Mouse (Mus musculus): ENCODE measurements around the gene Qrfp.

The Qrfp gene

DNA sequence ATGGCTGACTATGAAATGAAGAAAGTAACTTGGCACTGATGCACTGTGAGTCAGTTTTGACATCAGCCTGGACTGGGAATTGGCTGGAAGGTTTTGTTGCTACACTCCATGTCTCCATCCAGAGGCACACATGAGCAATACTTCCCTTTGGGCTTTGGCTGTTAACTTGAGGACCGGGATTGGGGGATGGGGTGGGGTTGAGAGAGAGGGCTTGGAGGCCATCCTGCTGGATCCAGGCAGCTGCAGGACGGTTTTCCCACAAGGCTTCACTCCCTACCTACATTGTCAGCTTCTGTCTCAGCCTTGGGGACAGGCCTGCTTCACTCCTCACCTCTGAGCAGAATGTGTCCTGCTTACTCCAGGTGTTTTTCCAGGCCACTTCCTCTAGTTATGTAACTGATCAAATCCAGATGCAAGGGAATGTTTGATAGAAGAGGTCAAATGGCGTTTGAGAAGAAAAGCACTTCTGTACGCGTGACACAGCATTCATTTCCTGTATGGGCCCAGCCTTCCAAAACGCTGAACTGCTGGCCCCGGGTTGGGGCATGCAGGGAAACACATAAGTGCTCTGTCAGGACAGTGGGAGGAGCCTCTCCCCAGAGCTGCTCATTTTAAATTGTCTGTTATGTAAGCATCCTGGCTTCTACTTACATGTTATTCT is 39.5 kb downstream of the Qrfp start:
- no peak for DNase-seq (ENCODE audit: low spot score in 2 of 2)

DNA sequence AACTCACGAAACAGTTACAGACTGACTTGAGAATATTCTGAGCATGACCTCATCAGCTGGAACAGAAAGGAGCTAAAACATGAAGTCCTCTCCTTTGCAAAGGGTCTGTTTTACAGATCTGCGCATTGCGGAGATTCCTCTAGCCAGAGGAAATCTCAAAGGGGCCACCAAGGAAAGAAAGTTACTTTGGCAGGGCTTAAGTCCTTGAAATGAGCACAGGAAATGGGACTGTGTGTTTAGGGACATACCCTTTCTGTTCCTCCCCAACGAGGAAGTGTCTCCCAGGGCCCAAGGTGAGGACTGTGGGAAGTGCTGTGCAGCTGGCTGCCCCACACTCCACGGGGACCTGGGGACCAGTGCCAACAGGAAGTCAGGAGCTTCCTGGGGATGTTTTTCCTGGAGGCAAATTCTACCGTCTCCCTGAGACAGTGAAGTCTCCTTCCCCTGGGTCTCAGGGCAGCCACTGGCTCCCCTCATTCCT is 40.7 kb downstream of the Qrfp start:
- DNase-seq (ENCODE audit: low spot score in 2 of 2) = no peak

DNA sequence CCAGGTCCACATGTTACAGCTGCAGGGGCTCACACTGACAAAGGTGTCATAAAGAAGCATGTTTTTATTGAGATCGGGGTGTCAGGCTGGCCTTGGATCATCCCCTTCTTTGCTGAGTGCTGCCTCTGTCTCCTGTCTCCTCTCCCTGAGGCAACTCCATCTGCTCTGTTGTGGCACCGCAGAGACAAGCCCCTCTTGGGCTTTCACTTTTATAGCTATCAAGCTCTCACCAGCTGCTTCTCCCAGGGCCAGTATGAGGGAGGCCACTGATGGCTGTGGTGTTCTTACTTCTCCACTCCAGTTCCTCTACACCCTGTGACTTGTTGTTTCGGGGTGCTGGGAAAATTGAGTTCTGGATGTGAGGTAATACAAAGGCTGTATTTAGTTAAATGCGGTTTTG is 41.3 kb downstream of the Qrfp start:
- no peak for DNase-seq (ENCODE audit: low spot score in 2 of 2)

DNA sequence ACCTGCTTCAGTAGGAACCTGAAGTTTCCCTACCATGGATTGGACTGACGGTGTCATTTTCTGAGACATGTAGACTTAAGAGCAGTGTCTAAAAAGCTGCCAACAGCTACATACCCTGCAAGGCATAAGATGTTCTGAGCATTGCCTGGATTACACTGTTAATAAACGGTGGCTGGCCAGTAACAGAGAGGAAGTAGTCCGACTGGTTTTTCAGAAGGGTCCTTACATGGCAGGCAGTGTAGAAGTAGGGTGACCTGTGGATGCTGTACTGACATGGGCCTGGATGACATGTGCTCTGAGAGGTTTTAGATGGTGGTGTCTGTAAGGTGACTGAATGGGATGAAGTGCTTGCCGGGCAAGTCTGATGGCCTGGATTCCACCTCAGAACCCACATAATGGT is 42.6 kb downstream of the Qrfp start:
- DNase-seq (ENCODE audit: low spot score in 2 of 2) = no peak

DNA sequence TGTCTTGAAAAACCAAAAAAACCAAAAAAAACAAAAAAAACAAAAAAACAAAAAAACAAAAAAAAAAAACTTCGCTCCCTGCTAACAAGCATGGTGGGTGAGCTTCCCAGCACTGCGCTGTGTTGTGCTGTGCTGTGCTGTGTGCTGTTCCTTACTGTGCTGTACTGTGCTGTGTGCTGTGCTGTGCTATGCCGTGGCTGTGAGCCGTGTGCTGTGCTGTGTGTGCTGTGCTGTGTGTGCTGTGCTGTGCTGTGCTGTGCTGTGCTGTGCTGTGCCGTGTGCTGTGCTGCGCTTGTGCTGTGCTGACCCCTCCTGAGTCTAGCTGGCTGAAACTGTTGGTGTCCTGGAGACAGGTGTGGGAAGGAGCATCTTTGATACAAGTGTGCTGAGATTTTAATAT is 43.3 kb downstream of the Qrfp start:
- DNase-seq (ENCODE audit: low spot score in 2 of 2) = no peak

DNA sequence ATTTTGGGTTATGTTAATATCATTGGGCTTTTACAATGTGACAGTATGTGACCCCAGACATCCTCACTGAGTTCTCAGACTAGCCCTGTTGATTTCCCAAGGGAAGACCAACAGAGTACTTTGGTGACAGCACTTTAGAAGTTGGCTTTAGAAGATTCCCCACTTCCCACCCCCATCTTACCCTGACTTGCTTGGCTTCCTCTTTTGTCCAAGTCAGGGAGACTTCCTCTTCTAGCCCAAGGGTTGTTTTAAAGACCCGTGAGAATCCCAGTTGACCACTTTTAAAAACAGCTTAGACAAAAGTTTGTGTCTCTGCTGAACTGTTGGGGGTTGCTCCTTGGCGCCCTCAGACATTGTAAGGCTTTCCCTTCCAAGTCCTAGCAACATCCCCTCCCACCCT is 47.1 kb downstream of the Qrfp start:
- DNase-seq (ENCODE audit: low spot score in 2 of 2) = no peak

DNA sequence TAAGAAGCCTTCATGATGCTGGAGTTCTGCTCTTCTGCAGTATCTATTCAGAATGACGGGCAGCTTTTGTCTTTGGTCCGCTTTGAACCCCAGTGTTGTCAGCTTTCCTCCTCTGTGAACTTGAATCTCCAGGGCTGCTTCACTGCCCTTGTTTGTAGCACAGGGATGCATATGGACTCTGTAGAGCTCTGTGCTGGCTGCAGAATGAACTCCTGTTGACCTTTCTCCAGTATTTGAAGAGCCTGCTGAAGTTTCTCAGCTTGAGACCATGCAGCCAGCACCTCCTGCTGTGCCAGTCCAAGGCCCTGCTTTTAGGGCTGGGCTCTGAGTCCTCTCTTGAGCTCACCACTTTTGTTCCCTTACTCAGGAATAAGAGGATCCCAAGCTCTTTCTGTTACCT is 47.5 kb downstream of the Qrfp start:
- DNase-seq (ENCODE audit: low spot score in 2 of 2) = no peak

DNA sequence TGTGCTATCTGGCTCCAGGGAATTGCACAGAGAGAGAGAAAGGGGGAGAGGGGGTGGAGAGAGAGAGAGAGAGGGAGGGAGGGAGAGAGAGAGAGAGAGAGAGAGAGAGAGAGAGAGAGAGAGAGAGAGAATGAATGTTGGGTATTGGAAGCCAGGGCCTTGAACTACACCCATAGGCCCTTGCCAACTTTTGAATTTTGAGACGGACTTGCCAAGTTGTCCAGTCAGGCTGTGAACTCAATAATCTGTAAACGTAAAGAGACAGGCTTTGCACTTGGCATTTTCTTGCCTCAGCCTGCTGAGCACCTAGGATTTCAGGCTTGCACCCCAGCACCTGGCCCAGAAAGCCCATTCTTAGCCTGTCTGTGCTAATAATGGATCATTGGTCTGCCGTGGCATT is 48.2 kb downstream of the Qrfp start:
- DNase-seq (ENCODE audit: low spot score in 2 of 2) = no peak

DNA sequence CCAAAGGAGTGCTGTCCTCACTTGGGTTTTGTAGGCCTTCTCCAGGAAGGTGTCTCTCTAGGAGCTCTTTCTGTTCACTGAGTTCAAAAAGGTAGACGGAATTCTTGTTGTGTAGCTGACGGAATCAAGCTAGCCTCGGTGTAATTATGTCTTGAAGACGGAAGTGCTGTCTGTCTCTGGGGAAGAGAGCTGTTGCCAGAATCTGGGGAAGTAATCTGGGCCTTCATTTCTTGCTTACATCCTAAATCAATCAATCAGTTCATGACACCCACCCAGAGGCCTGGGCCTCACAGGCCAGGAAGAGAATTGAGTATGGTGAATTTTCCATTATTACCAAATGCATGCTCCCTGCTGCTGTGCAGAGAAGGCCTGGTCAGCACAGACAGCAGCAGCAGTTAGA is 48.8 kb downstream of the Qrfp start:
- no peak for DNase-seq (ENCODE audit: low spot score in 2 of 2)

DNA sequence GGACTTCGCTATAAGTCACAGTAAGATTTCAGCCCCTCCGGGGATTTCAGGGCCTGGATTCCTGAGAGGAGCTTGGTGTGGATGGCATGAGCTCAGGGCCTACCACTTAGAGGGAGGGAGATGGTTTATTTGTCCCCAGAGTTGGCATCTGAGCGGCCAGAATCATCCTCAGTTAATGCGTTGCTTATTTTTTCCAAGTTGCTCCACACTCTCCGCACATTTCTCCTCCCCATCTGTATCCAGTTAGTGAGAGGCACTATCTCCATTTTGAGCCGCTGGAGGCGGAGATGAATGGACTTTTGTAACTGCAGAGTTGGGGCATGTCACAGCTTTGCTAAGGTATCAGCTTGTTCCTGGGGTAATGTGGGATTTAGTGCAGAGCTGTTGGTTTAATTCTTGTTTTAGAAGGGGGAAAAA is 49.3 kb downstream of the Qrfp start:
- DNase-seq (ENCODE audit: low spot score in 2 of 2) = no peak

DNA sequence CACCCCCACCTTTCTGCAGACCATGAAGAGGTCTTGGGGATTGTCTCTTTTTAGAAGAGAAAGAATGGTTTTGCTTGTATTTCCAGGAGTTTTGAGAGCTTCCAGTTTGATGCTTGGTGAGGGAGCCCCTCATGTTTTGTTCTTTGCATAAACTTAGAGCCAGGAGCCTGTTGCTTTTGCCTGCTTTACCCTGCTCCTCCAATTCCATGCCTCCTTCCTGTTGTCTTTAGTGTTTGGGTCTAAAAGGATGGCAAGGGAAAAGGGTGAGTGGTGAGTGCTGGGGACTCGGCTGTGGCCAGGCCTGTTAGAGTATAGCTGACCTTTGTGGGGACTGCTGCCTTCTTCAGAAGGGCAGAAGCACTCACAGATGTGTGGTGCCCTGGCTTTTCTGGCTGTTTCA is 49.9 kb downstream of the Qrfp start:
- no peak for DNase-seq (ENCODE audit: low spot score in 2 of 2)

DNA sequence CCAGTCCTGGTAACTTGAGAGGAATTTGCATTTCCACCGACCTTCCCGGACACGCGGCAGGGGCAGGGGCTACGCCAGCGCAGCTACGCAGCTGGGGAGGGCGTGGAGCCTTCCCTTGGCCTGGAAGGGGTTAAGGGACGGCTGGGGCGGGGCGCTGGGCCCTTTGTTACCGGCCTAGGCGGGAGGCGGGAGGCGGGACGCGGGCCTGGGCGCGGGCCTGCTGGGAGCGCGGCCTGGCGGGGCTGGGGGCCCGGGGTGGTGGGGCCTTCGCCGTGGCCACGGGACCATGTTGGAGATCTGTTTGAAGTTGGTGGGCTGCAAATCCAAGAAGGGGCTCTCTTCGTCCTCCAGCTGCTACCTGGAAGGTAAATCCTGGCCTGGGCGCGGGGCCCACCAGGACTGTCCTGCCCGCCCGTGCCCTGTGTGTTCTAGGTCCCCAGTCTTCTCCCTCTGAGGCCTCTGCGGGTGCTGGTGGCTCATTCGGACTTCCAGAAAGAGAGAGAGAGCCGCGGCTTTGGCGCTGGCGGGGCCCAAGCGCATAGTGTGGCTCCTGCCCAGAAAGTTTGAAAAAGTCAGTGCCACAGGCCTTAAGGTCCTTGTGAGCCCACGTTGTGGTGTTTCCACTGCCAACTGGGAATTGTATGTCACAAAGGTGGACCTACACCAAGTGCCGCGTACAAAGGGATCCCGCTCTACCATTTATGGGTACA is 50.5 kb downstream of the Qrfp start:
- DNase-seq (ENCODE audit: low spot score in 2 of 2) = peak; percentile 57 to 64

DNA sequence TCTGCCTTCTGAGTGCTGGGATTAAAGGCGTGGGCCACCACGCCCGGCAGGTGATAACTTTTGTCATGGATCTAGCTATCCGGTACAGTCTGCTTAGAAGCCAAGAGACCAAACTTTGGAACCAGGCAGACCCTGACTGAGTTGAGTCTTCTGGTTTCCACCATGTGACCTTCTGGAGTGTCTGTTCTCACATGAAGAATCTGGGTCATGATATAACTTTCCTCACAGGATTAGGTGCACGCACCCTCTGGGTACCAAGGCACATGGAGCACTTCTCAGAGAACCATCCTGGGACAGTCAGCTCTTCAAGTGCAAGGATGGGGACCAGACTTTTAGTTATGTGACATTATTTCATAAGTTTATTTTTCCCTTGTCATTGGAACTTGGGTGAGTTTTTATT is 51.4 kb downstream of the Qrfp start:
- no peak for DNase-seq (ENCODE audit: low spot score in 2 of 2)

DNA sequence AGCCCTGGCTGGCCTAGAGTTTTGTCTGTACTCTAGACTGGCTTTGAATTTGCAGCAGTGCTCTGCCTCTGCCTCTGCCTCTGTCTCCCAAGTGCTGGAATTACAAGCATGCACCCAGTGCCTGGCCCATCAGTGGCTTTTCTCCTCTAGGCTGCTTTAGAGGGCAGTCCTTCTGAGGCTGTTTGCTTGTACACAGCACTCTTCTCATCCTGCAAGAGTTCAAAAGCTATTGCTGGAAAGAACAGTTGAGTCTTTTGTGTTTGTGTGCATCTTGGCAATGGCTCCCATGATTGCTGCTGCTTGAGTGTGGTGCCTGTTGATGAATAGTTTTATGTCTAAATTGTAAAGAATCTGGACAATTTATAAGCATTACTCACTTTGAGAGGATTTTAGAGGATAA is 52.9 kb downstream of the Qrfp start:
- DNase-seq (ENCODE audit: low spot score in 2 of 2) = no peak
